ENCODE assay signal across 13 mouse cellular contexts in genomic region chr3:142995981-142996743, GRCm38 (mm10).
DNase-seq lines count a peak whose midpoint lies in the region; ATAC-seq and TF ChIP-seq lines count a peak whose summit lies in the region.
"Had no signal": no experiment of that assay in that cellular context is flagged by ENCODE, and none has a peak within 500 bp of the region (broad histone marks: within the 10 kb centered on the region; RNA-seq: fewer than 3 reads in every experiment).

No protein-coding gene starts in this region.

- H3K4me1 ChIP-seq in heart, adult 2 months (ENCODE audit: control insufficient read depth, insufficient read depth, low read length) = no peaks in the 10 kb centered on the region
- no peaks in the 10 kb centered on the region for H3K4me1 ChIP-seq in heart, embryonic 12.5 days (replicated peaks)
- no peaks in the 10 kb centered on the region for H3K4me1 ChIP-seq in lung, postnatal 0 days (ENCODE audit: insufficient read depth, low read depth, low read length)
- H3K4me1 ChIP-seq: neural tube, embryonic 12.5 days had no signal

- no peak overlapping the region for H3K4me3 ChIP-seq in heart, adult 2 months
- no peak overlapping the region for H3K4me3 ChIP-seq in heart, embryonic 12.5 days
- H3K4me3 ChIP-seq in lung, postnatal 0 days (ENCODE audit: low read depth, low read length) = no peak overlapping the region
- H3K4me3 ChIP-seq: neural tube, embryonic 12.5 days had no signal

- H3K79me2 ChIP-seq in heart, adult 2 months (replicated peaks; ENCODE audit: control insufficient read depth, insufficient read depth, low read length) = no peaks in the 10 kb centered on the region

- H3K9me3 ChIP-seq in heart, embryonic 12.5 days (replicated peaks) = no peaks in the 10 kb centered on the region
- H3K9me3 ChIP-seq in lung, postnatal 0 days (ENCODE audit: low read length) = no peaks in the 10 kb centered on the region
- H3K9me3 ChIP-seq: neural tube, embryonic 12.5 days had no signal

- TF ChIP-seq EP300 in heart, adult 2 months (IDR thresholded peaks at IDR 0.05; ENCODE audit: insufficient read depth, low read depth, low read length) = no peak
- TF ChIP-seq EP300 in lung, postnatal 0 days (IDR thresholded peaks at IDR 0.05) = no peak

- TF ChIP-seq CTCF in heart, adult 2 months (IDR thresholded peaks at IDR 0.05) = peak; percentile 21; the same call in 1 of the 2 replicates
- peak; percentile 41 for TF ChIP-seq CTCF in lung, postnatal 0 days (IDR thresholded peaks at IDR 0.05)
- peak; percentile 38 for TF ChIP-seq CTCF in Patski (IDR thresholded peaks at IDR 0.05)

- no peaks in the 10 kb centered on the region for H3K27me3 ChIP-seq in heart, adult 2 months (ENCODE audit: control insufficient read depth, insufficient read depth, low read length)
- H3K27me3 ChIP-seq in heart, embryonic 12.5 days (replicated peaks) = no peaks in the 10 kb centered on the region
- H3K27me3 ChIP-seq in lung, postnatal 0 days (replicated peaks; ENCODE audit: insufficient read depth, low read length) = no peaks in the 10 kb centered on the region
- H3K27me3 ChIP-seq in Patski = no peaks in the 10 kb centered on the region
- H3K27me3 ChIP-seq: neural tube, embryonic 12.5 days had no signal

- no peaks in the 10 kb centered on the region for H3K36me3 ChIP-seq in heart, adult 2 months (ENCODE audit: control insufficient read depth, insufficient read depth, low read length)
- no peaks in the 10 kb centered on the region for H3K36me3 ChIP-seq in heart, embryonic 12.5 days
- H3K36me3 ChIP-seq in lung, postnatal 0 days (ENCODE audit: insufficient read depth, low read length) = no peaks in the 10 kb centered on the region
- H3K36me3 ChIP-seq: neural tube, embryonic 12.5 days had no signal

- H3K9ac ChIP-seq in heart, adult 2 months (ENCODE audit: low read depth, low read length) = no peak overlapping the region
- no peak overlapping the region for H3K9ac ChIP-seq in heart, embryonic 12.5 days
- H3K9ac ChIP-seq in lung, postnatal 0 days (replicated peaks; ENCODE audit: low read depth) = no peak overlapping the region
- H3K9ac ChIP-seq: neural tube, embryonic 12.5 days had no signal

- ATAC-seq in heart, embryonic 12.5 days (ENCODE audit: insufficient number of reproducible peaks, low FRiP score) = no peak
- ATAC-seq in lung, postnatal 0 days = no peak
- ATAC-seq in Patski = no peak
- ATAC-seq in hematopoietic stem cell, adult 5-6 weeks (replicated peaks in 1 of 2; ENCODE audit: insufficient read depth in 1 of 2, low FRiP score in 2 of 2, low TSS enrichment in 1 of 2, low read depth in 1 of 2, poor library complexity in 2 of 2, severe bottlenecking in 2 of 2) = peak; percentile 76 to 80
- ATAC-seq: midbrain, embryonic 16.5 days had no signal

- no peak overlapping the region for H3K27ac ChIP-seq in heart, adult 2 months
- H3K27ac ChIP-seq in heart, embryonic 12.5 days (ENCODE audit: poor library complexity, severe bottlenecking) = no peak overlapping the region
- H3K27ac ChIP-seq in lung, postnatal 0 days (ENCODE audit: low read length) = no peak overlapping the region
- H3K27ac ChIP-seq: neural tube, embryonic 12.5 days had no signal

- POLR2A ChIA-PET in Patski (lab: Charles Lee) = no interaction called here

- no peak for TF ChIP-seq POLR2A in heart, adult 2 months (IDR thresholded peaks at IDR 0.05; ENCODE audit: insufficient read depth, low read depth, low read length)

- WGBS in heart, adult 2 months = 44% methylated on average over 3 of the region's 3 CpGs
- WGBS in heart, embryonic 12.5 days = 54% methylated on average over 3 of the region's 3 CpGs
- WGBS in lung, postnatal 0 days = 48% methylated on average over 3 of the region's 3 CpGs

- no peak overlapping the region for H3K4me2 ChIP-seq in heart, embryonic 12.5 days
- no peak overlapping the region for H3K4me2 ChIP-seq in lung, postnatal 0 days (replicated peaks; ENCODE audit: low read depth, low read length)
- H3K4me2 ChIP-seq: neural tube, embryonic 12.5 days had no signal

- intact Hi-C loops in heart, adult 2 months (cut with DNase I) = no loop called here

- CTCF ChIA-PET in Patski (lab: Charles Lee) = interaction anchor here (1.2 to 2.3 kb wide), 3 partner anchors 9 to 384 kb away, joined by 3 to 8 read pairs (median 4); no protein-coding TSS in a partner anchor

- DNase-seq in heart, adult 2 months = no peak
- DNase-seq in lung, postnatal 0 days (ENCODE audit: low spot score) = peak; percentile 44
- DNase-seq in lung, postnatal 25 days (ENCODE audit: low spot score) = no peak
- no peak for DNase-seq in Patski (ENCODE audit: low read depth, low spot score)
- DNase-seq in retina, postnatal 1 day = no peak
- DNase-seq: adrenal gland, adult 8-10 months; heart, postnatal 36 days; kidney, adult 8-10 months; lung, postnatal 14 days had no signal

- in situ Hi-C loops in Patski (cut with MboI; ENCODE audit: low pct_unique_long_range_greater_than_20kb) = loop anchor here (25.0 kb wide), 2 partner anchors 1216 to 1391 kb away; partner anchors contain the start of gene Lmo4

Comparison
In these comparisons a context has a peak if more than half of its experiments do, and no peak if none do; other contexts are left out.
1. ATAC-seq: peak in hematopoietic stem cell, adult 5-6 weeks (2 of 2); none in heart, embryonic 12.5 days (single experiment), lung, postnatal 0 days (single experiment) and Patski (single experiment).
2. Peak in every context shown above with its lines, with median percentiles within 50 percentile points of each other: CTCF ChIP-seq.